Mouse (Mus musculus) T-helper 17 cell (primary cell): ENCODE measurements at regions not wholly inside any gene's neighbourhood (a gene's known extent, or its start where the extent isn't known, plus 50 kb on each side); places are given as distances from the start of the nearest gene placed in this dataset.

Source experiments
- in situ Hi-C, 2 experiments: fragments of 300-600 bp; cut with MboI, MseI; formaldehyde crosslinking; loops; 1 replicate in 1 of 2; 2 replicates in 1 of 2; pipeline ENCODE4 v1.15.1; 2025; ENCODE audit warnings: high pct_unique_total_duplicates in 2 of 2

DNA sequence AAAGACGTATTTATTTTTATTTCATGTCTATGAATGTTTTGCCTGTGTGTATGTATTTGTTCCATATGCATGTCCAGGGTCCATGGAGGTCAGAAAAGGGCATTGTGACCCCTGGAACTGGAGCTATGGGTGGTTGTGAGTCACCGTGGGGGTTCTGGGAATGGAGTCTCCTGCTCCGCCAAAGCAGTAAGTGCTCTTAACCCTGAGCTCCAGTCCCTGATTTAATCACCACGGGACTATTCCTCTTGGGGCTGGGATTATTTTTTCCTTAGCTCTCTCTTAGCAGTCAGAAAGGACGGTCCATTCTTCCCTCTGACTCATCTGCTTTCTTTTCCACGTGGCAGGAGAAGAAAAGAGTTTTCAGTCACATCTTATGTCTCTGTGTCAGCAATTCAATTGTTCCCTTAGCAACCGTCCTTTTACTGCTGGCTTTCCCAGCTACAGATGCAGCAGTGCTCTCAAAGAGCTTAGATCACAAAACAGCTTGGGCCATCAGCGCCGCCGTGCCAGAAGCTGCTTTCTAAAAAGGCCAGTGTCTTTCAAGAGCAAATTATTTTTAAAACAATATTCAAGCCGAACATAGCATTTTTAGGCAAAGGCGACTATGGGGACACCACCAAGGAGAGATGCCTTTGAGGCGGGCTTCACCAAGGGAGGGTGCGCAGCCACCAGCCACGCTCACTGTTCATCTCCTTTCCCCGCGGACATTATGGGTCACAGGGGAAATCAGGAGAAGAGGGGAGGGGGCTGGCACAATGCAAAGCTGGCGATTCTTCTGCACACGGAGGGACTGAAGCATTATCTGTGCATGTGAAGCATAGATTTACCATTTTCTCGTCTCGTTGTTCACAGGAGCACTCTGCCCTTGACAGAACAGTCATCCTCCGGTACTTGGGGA lies 110.8 kb downstream of the Map3k7 start:
- in situ Hi-C loops, result loop anchor here in 1 of 2 experiments (10.0 kb wide), 1 partner anchor 1200 kb away; no protein-coding TSS in a partner anchor

DNA sequence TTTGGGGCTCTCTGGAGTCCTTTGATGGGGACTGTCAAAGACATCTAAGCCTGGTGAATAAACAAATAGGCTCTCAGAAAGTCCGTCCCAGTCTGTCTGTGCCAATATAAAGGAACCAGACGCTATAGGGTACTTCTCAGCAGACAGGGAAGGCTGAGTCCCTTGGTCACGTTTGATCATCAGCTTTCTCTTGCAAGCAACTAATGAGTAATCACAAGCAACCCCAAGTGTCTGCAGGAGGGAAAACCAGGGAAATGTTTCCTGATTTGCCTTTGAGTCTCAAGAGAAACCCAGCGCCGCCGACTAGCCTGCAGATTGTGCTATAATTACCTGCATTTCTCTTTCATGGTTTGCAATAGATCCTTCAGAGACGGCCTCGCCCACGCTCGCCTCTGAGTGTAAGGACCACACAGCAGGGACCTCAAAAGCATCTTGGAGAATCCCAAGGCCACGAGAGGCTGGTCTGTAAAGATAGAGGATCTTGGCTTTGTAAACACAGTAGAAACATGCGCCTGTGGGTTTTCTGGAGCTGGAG lies 112.6 kb downstream of the Map3k7 start:
- in situ Hi-C loops, result loop anchor here in 1 of 2 experiments (10.0 kb wide), 1 partner anchor 1202 kb away; no protein-coding TSS in a partner anchor

DNA sequence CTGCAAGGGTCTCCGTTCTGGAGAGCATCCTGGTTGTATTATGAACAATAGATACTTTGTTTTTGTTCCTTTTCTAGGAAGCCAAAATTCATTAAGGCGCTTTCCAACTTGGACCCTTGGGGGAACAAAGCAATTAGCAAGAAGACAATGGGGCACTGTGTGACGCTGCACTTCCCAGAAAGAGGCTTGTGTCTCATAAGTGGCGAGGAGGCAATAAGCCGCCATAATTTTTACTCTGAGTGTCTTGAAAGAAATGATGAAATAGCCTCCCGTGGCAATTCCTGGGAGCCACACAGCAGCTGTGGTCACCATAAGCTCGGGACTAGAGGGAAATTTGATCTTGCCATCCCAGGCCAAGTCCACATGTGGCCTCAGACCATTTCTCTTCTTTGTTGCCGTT lies 119.6 kb downstream of the Map3k7 start:
- in situ Hi-C loops, result no loop called here

DNA sequence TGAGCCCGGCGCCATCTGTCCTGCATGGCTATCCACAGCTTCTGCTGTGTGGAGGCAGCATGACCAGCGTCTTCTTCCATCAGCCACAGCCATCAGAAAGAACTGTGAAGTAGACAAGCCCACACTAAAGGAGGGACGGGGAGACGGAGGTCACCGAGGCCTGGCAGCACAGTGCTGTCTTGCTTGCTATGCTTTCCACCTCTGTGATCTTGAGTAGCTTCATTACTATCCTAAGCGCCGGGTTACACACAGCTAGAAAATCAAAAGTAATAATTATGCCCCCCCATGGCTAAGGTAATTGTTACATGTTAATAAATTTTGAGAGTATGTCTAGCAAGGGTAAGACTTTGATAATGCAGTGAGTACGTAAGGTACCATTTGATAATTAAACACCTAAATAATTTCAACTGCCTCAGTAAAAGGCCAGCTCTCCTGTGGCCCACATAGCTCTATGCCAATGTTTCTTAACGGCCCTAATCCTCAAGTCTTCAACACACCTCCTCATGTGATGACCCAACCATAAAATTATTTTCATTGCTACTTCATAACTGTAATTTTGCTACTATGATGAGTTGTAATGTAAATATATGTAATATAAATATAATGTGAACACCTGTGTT lies 120.5 kb downstream of the Map3k7 start:
- in situ Hi-C loops, result no loop called here

DNA sequence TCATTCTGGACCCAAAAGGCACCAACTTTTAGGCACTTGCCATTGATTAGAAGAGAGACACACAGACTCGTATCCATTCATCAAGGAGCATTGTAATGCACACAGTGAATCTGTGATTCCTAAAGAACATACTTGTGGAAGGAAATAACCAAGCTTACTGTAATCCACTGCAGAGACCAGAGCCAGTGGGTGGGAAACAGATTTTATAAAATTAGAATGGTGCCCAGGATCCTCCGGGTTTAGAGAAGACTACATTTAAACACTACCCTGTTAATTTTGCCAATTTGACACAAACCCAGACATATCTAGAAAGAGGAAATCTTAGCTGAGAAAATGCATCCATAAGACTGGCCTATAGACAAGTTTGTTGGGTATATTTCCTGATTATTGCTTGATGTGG lies 121.1 kb downstream of the Map3k7 start:
- in situ Hi-C loops, result no loop called here

DNA sequence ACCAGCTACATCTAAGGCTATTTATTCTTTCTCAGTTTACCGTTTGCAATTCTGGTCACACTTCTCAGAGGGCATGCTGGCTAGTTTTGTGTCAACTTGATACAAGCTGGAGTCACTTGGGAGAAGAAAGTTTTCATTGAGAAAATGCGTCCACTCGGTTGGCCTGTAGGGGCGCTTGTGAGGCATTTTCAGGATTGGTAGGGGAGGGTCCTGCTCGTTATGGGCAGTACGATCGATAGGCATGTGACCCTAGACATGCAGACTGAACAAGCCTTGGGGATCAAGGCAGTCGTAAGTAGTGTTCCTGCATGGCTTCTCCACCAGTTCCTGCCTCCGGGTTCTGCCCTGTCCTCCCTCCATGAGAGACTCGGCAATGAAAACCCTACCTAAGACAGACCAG lies 127.2 kb downstream of the Map3k7 start:
- in situ Hi-C loops, result no loop called here

DNA sequence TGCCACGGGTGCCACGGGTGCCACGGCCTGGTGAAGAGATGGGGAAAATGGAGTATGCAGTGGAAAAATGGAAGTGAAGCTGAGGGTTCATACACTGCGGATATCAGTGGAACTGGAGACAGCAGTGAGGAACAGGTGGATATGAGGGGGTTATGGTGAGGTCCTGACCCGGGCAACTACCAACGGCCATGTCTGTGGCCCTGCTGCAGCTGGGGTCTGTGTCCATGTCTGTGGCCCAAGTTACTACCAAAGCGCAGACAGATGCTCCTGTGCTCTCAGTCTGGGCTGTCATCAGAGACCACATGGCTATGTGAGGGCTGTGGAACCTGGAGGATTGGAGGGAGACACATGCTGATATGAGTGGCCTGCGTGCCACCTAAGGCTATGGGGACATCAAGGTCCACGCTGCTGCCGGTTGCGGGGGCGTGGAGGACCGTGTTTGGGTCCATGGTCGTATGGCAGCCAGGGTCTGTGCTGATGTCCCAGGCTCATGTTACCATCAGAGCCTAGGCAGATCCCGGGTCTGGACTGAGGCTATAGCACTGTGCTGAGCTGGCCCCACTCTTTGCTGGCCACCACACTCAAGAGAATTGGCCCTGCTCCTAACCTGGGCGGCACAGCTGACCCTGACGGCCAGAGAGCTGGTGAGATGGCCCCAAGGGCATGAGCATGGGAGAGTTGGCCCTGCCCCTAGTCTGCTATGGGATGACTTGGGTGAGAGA lies 128.6 kb downstream of the Map3k7 start:
- in situ Hi-C loops, result no loop called here

DNA sequence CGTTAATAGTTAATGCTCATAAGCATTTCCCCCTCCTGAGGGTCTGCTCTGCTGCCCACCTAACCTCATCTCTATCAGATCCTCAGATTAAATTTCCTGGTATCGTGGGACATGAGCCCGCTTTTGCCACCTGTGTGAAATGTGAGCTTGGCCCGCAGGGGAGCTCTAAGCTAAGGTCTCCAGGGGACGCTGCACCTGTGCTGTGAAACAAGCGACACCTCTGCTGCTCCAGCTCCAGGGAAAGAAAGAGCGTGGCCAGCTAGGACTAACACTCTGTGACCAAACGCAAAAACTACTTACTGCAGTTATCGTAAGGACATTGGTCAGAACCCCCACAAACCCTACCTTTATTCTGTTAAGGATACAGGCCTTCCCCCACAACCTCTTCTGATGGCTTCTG lies 134.3 kb downstream of the Map3k7 start:
- in situ Hi-C loops, result no loop called here

DNA sequence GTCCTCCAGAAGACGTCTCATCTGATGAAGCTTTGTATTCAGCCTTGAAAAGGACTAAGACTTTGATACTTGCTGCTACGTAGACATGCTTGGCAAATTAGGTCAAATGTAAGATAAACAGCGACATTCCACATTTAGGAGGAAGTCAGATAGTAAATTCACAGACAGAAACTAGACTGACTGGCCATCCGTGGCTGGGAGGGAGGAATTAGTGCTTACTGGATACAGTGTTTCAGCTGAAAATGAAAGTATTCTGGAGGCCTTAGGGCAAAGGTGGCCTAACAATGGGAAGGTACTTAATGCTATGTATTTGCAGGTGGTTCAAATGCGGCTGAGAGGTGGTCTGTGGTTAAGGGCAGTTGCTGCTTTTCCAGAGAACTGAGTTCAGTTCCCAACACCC lies 137.1 kb downstream of the Map3k7 start:
- in situ Hi-C loops, result no loop called here

DNA sequence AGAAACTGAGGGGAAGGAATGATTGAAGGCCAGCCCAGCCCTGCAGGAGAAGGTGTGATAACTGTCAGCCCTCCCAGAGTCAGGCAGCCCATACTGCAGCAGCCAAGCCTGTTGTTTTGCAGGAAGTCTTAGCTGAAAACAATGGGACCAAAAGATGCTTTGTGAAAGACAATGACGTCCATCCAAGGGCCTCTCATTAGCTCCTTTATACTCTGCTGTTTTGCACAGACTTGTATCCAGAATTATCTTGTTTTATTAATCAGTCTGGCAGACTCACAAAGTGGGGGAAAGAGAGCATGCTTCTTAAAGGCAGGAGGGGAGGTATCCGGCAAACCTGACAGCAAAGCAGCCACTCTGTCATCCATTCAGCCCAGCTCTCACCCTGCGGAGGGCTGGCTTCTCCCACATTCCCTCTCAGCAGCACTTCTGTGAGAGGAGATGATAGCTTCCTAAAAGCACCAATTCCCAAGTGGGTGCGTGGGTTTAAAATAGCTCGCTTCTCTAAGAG lies 131.9 kb upstream of the Bach2 start:
- in situ Hi-C loops, result no loop called here

DNA sequence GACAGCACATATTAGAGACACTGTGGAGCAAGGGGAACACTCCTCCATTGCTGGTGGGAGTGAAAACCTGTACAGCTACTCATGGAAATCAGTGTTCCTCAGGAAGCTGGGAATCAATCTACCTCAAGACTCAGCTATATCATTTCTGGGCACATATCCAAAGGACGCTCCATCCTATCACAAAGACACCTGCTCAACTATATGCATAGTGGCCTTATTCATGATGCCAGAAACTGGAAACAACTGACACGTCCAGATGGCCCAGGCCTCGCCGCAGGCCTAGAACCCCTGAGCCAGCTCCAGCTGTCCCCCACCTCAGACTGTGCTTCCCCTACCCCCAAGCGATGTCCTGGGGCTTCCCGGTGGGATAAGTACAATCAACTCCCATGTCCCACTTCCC lies 116.3 kb upstream of the Bach2 start:
- in situ Hi-C loops, result no loop called here

DNA sequence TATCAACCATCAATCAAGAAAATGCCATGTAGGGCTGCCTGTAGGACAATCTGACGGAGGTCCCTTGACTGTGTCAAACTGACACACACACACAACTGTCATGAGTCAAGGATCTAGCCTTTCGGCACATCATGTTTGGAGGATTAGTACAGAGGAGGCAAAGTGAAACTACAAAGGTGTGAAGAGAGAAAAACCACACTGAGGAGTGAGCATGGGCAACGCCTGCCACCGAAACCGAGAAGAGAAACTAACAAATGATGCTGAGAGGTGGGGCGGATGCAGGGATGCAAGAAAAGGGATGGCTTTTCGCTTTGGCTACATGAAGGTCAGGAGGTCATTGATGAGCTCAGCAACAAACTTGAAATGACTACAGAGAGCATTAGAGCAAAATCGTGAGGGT lies 111.8 kb upstream of the Bach2 start:
- in situ Hi-C loops, result no loop called here

DNA sequence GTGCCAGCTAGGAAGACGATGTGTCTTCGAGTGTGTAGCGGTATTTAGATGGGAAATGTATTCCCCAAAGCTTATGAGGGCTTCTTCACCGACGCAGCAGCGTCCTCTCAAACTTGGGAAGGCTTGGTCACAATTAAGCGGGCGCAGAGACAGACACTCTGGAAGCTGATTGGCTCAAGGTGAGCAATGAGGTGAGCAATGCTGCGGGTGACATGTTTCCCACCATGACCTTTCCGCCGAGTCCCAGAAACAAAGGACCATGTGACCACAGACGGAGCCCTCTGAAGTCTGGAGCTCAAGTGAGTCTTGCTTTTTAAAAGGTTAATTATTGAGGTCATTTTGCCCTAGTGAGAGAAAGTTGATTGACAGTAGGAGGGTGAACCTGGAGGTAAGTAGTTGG lies 108.0 kb upstream of the Bach2 start:
- in situ Hi-C loops, result loop anchor here in 1 of 2 experiments (10.0 kb wide), 1 partner anchor 434 kb away; no protein-coding TSS in a partner anchor

DNA sequence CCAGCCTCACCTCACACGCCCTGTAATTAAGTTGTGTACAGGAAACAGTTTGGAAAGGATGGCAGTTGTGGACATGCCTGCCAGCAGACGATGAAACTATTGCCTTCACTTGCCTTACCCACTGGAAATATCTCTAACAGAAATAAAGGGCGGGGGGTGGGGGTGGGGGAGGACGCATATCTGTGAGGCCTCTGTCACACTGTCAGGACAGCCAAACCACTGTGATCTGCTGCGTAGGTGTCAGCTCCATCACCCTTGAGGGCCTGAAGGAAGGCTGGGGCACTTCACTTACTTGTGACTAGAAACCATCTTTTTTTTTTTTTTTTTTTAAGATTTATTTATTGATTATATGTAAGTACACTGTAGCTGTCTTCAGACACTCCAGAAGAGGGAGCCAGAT lies 106.8 kb upstream of the Bach2 start:
- in situ Hi-C loops, result loop anchor here in 1 of 2 experiments (10.0 kb wide), 1 partner anchor 433 kb away; no protein-coding TSS in a partner anchor

DNA sequence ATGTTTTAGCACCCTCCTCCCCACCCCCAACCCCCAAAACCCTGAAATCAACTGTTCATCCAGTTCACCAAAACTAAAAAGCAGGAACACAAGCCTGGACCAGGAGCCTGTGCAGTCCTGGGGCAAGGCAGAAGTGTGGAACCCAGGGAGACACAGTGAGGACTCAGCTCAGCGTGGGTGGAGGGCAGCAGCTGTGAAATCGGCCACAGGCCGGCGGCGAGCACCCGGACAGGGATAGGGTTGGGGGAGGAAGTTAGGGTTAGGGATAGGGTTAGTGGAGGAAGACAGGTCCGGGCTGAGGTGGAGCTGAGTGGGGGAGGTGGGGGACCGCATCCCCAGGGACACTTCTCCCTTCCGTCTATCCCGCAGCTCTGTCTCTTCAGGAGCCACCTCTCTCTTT lies 102.5 kb upstream of the Bach2 start:
- in situ Hi-C loops, result loop anchor here in 1 of 2 experiments (10.0 kb wide), 1 partner anchor 429 kb away; no protein-coding TSS in a partner anchor

DNA sequence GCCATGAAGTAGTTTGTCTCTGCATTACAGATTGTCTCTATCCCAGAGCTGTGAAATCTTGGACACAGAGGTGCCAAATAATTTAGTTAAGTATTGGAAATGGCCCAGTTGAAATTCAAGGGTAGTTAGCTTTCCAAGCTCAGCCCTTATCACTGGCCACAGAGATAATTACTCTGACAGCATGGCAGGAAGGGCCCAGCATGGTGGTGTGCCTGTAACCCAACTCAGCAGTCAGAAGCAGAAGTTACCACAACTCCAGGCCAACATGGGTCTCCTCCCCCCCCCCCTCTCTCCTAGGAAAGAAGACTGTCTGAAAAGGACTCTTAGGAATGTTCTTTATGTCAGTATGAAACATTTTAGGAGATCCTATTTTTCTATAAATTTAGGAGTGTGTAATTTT lies 101.4 kb upstream of the Bach2 start:
- in situ Hi-C loops, result loop anchor here in 1 of 2 experiments (10.0 kb wide), 1 partner anchor 428 kb away; no protein-coding TSS in a partner anchor

DNA sequence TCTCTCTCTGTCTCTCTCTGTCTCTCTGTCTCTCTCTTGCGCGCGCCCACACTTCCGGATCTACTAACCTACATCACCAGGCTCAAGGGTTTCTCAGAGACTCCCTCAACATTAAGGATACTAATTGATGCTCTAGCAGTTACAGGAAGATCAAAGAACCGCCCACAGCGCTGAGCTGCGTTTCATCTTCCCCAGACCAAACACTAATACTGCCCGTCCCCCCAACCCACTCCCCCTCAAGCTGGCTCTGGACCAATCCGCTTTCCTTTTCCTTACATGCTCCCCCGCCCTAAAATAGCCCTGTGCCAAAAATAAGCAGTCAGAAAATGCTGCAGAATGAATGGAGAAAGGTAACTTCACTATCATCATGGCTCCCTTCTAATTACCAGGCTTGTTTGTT lies 100.6 kb upstream of the Bach2 start:
- in situ Hi-C loops, result loop anchor here in 1 of 2 experiments (10.0 kb wide), 1 partner anchor 427 kb away; no protein-coding TSS in a partner anchor

DNA sequence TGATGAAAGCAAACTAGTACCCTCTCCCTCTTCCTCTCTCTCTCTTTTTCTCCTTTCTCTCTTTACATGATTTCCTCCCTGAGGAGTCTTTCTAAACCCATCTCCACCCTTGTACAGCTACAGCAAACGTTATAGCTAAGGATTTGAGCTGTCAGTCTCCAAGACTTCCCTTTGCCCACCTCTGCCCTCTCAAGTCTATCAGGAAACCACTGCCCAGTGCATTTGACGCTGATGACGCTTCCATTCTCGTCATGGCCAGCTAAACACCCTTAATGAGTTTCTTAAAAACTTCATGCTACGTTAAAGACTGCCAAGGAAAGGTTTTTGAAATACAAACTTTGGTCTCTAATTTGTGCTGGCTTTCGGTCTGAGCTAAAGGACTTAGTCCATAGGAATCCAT lies 99.0 kb upstream of the Bach2 start:
- in situ Hi-C loops, result loop anchor here in 1 of 2 experiments (10.0 kb wide), 1 partner anchor 425 kb away; no protein-coding TSS in a partner anchor

DNA sequence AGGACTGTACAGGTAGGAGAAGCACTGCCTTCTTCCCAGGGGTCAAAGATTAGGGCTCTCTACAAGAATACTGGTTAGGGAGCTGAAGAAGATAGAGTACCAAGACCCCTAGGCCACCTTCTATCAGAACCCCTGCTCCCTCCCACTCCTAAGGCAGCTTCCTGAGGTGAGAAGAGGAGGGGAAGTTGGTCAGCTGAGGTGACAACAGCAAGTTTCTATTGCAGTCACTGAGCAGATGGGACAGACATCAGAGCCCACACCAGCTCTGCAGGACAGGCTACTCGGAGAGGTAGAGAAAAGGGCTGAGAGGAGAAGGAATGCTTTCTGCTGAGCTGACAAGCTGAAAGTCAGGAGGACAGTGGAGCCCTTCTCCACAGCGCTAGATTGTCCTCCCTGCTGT lies 98.5 kb upstream of the Bach2 start:
- in situ Hi-C loops, result loop anchor here in 1 of 2 experiments (10.0 kb wide), 1 partner anchor 1855 kb away; no protein-coding TSS in a partner anchor

DNA sequence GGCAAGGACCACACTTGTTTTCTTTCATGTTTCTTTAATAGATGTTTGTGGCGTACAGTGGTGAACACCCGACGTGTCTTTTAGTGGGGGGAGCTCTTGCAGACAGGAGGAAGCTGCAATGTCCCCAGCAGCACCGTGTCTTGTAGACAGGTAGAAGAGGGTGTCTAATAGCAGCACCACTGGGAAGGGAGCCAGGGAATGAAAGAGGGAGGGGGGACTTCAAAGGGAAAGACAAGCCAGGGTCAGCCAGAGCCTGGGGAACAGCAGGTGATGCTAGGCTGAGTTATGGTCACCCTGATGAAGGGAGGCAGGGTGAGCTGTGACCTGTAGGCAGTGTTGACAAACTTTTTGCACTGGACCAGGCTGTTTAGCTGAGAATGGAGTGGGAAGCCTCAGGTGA lies 96.4 kb upstream of the Bach2 start:
- in situ Hi-C loops, result loop anchor here in 1 of 2 experiments (10.0 kb wide), 1 partner anchor 1853 kb away; no protein-coding TSS in a partner anchor

DNA sequence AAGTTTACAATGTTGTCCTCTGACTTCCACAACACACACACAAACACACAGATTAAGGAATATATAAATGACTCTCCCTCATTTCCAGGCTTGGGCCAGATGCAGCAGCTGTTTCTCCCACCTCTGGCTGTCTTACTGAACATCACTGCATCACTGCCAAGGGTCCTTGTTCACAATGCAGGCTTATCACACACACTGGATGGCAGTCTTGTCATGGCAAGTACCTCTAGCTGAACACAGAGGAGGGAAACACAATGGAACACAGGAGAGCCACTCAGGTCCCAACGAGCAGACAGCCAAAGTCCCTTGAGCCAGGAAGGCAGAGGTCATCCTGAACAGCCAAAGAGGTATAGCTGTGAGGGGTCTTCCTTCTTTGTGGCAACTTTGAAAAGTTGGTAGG lies 91.5 kb upstream of the Bach2 start:
- in situ Hi-C loops, result loop anchor here (5.0 to 10.0 kb wide), 2 partner anchors 85 to 1848 kb away; no protein-coding TSS in a partner anchor
